Mouse (Mus musculus) cerebellum, adult 11 months (tissue): ENCODE results near the gene Ftsj3.

Experiments used
- DNase-seq: peaks from one replicate; pipeline ENCODE4 v3.0.0; 2022

Gene Ftsj3

DNA sequence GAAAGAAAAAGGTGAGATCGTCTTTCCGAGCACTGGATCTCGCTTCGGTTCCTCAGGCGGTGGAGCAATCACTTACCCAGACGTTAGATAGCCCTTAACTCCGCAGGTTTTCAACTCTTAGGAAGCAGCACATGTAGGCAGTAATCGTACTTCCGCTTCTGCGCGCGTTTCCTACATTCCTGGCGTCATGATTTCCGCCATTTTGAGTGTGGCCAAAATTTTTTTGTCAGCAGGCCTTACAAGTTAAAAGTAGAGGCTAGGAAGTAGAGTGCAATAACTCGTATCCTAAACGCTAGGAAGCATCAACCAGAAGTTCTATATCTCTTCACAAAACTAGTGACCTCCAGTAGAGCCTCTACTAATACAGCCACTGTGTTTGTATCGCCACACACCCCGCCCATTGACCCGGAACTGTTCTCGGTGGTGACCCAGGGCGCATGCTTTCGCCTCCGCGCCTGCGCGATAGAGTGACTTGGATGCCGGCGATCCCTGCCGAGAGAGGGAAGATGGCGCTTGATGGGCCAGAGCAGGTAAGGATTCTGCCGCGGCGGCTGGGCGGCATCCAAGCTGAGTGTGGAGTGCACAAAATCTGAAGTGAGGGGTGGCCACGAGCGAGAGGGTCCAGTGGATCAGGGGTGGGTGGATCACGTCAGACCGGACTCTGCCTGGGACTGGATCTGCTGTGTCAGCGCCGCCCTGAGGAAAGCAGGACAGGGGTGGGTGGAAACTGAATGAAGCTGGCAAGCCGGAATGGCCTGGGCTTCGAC, at the start of gene Ftsj3, which contains the start of gene Psmc5:
Gene Ftsj3 (minus strand): TSS at position 395 of the 767 bp plus-strand sequence.
Gene Psmc5 (plus strand): TSS at position 470 of the 767 bp plus-strand sequence.
- DNase-seq: peak; percentile 97

- no peak for DNase-seq
Observed at GRCm38 (mm10) chr11:106305348-106306064, 49.6 kb upstream of the Ftsj3 start.

GRCm38 (mm10) chr11:106302634-106303033, 46.8 kb upstream of the Ftsj3 start:
- peak; percentile 44 for DNase-seq

DNA sequence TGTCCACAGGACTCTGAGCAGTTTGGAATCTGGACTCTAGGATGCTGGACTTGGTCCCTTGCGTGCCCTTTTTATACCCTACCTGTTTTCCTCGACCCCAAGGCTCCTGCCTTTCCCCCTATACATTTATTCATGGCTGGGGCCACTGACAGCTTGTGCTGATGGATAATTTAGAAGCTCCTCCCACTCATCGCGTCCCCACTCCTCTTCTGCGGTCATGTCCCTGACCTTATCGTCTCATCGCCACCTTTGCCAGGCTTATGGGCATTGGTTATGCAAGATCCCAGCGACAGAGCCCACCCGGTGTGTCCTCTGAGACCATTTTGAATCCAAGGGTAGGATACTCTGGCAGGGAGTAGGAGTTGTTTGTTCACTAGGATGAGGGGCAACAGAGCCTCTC, 45.9 kb upstream of the Ftsj3 start, which contains the start of gene Gh:
Gene Gh (minus strand): TSS at position 101 of the 400 bp plus-strand sequence.
- no peak for DNase-seq

DNA sequence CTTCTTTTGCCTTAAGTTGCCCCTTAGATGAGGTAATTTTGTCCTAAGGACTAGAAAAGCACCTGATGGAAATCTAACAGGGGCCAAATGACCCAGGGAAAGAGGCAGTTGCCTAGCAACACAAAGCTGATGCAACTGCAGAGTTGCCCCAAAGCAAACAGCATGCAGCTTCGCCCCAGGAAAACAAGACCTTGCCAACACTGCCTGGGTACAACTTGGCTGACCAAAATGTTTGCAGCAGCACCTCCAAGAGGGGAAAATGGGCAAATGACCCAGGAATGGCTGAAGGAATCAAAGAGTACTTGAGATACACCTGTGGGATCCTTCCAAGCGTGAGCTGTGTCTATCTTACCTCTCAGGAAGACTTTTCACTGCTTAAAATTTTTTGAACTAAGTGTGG, 36.0 kb upstream of the Ftsj3 start:
- DNase-seq: peak; percentile 83

DNA sequence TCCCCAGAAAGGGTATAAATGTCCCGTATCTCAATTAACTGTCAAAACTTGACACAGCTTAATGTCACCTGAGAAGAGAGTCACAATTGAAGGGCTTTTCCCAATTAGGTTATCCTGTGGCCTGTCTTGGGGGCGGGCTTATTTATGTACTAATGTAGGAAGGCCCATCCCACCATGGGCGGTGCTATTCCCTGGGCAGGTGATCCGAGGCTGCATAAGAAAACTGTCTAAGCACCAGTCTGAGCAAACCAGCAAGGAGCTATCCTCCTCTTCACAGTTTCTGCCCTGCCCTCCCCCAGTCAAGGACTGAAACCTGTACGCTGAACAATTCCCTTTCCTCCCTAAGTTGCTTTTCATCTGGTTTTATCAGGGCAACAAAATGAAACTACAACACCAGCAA, 34.5 kb upstream of the Ftsj3 start:
- DNase-seq: no peak

DNA sequence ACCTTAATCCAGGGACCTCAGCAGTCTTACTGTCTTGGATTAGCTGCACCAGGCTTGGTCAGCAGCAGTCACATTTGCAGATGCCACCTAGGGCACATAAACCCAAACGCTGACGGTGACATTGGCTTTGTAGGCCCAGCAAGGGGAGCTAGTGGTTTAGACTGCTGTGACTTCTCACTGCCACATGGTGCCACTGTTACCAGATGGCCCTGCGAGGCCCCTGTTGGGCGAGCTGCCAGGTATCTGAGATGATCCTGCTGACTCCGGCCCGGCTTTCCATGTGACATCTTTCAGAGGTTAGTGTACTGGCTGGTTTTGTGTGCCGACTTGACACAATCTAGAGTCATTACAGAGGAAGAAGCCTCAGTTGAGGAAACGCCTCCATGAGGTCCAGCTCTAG, 33.5 kb upstream of the Ftsj3 start:
- peak; percentile 91 for DNase-seq

DNA sequence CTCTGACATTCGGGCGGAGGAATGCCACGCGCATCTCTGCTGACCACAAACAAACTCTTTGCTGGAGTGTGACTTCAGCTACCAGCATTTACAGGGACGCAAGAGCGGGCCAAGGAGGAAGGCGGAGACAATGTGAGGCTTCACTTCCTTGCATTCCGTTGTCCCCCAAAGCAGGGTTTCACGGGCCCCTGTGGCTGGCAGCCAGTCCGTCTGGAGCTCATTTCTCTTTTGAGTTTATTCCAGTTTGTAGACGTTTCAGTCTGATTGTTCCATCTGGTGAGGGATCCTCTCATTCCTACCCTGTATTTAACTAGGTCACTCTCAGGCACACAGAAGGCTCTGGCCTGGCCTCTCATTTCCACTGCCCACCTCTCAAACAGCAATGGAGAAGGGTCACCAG, 31.1 kb upstream of the Ftsj3 start:
- DNase-seq: peak; percentile 82

DNA sequence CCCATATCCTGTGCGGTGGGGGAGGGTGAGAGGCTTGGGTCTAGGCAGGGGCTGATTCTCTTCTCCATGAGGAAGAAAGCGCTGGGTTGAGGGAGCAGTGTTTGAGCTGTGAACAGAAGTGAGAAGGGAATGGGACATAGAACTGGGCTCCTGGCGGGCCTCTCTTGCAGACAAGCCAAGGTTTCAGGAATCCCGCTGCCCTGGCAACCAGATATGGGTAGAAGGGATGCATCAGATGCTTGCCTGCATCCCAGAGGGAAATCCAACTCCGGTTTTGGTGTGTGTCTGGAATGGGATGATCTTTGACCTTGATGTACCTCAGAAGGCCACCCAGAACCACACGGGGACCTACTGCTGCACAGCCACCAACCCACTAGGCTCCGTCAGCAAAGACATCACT, 30.3 kb upstream of the Ftsj3 start:
- DNase-seq: peak; percentile 43

DNA sequence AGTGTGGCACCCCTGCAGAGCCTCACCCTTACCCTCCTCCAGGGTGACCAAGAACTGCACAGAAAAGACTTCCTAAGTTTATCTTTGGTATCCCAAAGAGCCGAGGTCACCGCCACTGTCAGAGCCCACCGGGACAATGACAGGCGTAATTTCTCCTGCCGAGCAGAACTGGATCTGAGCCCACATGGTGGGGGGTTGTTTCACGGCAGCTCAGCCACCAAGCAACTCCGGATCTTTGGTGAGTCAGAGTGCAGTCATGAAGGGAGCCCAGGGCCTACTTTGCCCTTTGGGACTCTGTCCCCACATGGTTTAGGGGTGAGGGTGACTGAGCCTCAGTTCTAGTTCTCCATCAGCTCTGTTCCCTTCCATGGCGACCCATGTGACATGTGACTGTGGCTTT, 28.2 kb upstream of the Ftsj3 start:
- DNase-seq: no peak

DNA sequence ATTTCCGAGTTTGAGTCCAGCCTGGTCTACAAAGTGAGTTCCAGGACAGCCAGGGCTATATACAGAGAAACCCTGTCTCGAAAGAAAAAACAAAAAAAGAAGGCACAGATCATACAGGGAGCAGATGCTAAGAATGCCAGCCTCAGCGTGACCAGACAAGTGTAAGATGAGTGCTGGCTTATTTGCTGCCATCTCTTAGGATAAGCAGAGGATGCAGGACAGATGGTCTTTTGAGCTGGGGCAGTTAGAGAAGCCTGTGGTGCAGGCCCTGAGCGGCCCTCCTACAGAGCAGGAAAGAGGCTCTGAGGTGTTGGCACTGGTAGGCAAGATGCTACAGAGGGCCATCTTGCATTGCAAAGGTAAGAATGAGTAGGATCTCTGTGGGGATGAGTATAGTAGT, 27.5 kb upstream of the Ftsj3 start:
- peak; percentile 48 for DNase-seq

DNA sequence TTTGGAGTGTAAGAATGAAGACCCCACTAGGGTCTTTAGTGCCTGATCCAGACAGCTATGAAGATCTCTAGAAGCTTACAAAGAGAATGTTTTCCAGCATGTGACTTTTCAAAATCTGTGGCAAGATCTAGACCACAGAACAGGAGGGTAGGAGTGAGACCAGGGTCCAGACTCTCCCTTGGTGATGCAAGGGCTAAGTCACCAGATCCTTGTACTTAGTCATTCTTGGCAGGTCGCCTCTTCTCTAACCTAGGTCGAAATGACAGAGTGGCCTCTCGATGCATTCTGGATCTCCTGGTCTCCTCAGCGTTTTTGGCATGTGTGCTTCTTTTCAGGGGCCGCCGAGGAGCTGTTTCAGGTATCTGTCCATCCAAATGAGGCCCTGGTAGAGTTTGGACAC, 26.6 kb upstream of the Ftsj3 start:
- DNase-seq: no peak

DNA sequence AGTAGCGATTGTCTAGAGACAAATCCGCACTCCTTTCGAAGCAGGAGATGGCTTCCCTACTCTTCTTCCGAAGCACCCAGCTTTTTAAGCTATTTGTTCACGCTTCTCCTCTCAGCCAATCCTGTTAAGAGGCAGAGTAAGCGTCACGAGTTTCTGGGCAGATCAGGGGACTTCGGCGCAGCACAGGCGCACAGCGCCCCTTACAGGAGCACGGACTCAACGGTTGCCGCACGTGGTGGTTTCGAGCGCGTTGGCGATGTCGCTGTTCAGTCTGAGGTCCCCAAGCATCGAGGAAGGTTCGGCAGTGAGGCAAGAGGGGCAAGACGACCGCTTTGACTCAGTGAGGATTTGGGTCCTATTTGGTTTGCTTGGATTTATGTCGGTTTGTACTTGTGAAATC, 20.6 kb upstream of the Ftsj3 start, which contains the start of gene Tcam1:
Gene Tcam1 (plus strand): TSS at position 219 of the 400 bp plus-strand sequence.
- peak; percentile 93 for DNase-seq

GRCm38 (mm10) chr11:106274971-106275411, 19.1 kb upstream of the Ftsj3 start:
- DNase-seq: peak; percentile 38

DNA sequence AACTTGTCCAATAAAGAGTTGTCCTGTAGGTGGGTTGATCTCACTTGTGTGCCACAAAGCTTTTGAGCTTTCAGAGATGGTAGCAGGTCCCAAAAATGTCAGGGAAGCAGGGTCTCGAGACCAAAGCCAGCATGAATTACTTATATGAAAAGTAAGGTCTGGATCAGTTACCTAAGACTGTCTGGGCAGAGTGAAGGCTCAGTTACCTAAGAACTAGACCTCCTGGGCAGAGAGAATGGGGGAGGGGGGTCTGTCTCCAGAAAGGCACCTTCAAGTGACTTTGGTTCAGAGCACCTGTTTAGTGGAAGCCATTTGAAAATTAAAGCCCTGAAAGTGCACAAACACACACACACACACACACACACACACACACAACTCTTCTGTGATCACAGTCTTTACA, 18.5 kb upstream of the Ftsj3 start:
- no peak for DNase-seq

GRCm38 (mm10) chr11:106273811-106274210, 17.9 kb upstream of the Ftsj3 start:
- DNase-seq: no peak

DNA sequence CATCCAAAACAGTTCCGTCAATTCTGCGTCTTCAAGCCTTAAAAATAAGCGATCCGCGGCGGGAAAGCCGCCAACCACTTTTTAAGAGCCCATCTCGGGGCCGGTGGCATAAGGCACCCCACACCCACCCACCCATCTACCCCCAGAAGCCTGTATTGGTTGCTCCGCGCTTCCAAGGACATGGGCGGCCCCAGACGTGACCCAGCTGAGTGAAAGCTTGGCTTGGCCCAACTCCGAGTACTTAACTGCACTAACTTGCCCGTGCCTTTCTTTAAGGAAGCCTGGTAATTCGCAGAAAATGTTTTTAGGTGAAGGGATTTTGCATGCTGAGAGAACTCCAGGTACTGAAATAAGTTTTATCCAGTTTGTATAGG, 17.4 kb upstream of the Ftsj3 start:
- no peak for DNase-seq

- DNase-seq: peak; percentile 99
Observed at GRCm38 (mm10) chr11:106272644-106273310, 16.9 kb upstream of the Ftsj3 start, which contains the start of gene Smarcd2. Gene Smarcd2 (minus strand): TSS chr11:106272972.

GRCm38 (mm10) chr11:106271794-106272643, 16.1 kb upstream of the Ftsj3 start:
- DNase-seq: peak; percentile 59

DNA sequence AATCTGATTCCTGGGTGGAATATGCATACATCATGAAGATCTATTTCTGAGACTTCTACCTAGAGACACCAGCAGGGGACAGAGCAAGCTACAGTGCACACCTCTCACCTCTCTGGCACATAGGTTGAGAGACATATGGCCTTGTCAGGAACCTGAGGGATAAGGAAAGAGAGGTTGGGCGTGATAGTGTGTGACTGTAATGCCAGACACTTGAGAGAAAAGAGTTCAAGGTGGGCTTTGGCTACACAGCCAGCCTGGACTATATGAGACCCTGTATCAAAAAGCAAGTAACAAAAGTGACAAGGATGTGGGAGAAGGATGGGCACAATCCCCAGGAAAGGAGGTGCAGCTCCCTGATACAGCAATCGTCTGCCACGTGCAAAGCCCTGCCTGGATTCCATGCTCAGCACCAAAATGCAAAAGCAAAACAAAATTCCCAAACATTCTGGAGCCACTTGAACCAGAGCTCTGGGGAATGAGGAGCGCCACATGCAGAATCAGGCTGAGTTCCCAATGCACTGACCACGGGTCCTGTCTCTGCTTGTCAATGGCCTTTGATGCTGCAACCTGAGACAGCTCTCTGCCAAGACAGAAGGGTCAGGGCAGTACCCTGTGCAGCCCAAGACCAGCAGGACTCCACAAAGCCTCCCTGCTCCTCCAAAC, 15.4 kb upstream of the Ftsj3 start:
- peak; percentile 40 for DNase-seq

DNA sequence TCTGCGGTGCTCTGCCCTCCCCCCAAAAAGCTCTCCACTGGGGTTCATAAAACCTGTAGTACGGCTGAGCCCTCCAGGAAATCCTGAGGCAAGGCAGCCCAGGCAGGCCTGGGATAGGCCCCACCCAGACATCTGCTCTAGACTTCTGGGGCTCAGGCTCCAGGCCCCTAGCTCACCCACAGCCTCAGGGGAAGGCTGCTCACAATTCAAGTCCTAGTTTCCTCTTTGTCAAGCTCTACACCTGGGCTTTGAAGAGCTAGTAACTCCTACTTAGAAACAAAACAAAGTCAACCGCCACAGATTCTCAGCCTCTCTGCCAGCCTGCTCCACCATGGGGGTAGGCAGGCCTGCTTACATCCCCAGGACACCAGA, 13.2 kb upstream of the Ftsj3 start:
- peak; percentile 61 for DNase-seq
